8 mouse cellular contexts compared by ENCODE assay signal in genomic region chr14:49066274-49066823, GRCm38 (mm10). TPM values are rescaled to one million over a fixed set of nuclear protein-coding genes. Genes with fewer than 3 reads are reported as not detected.
DNase-seq lines count a peak whose midpoint lies in the region; ATAC-seq and TF ChIP-seq lines count a peak whose summit lies in the region.

TSS of gene Exoc5 (minus strand) at chr14:49066653.

- H3K36me3 ChIP-seq in E14TG2a.4 (ENCODE audit: insufficient read depth, low read length): no peaks in the 10 kb centered on the region
- no peaks in the 10 kb centered on the region for H3K36me3 ChIP-seq in forebrain, embryonic 12.5 days (replicated peaks)
- H3K36me3 ChIP-seq in heart, postnatal 0 days (replicated peaks; ENCODE audit: control insufficient read depth, insufficient read depth, low read length): no peaks in the 10 kb centered on the region
- H3K36me3 ChIP-seq in liver, embryonic 16.5 days (ENCODE audit: control insufficient read depth, insufficient read depth): no peaks in the 10 kb centered on the region
- H3K36me3 ChIP-seq in neural tube, embryonic 13.5 days: no peaks in the 10 kb centered on the region
- no peaks in the 10 kb centered on the region for H3K36me3 ChIP-seq in testis, adult 2 months (ENCODE audit: control insufficient read depth, insufficient read depth, low read length)

- 0 out of 2 replicates have a peak, but pooled peaks have one; percentile 56 for TF ChIP-seq EP300 in heart, postnatal 0 days (IDR thresholded peaks at IDR 0.05; ENCODE audit: low read depth)

- H3K9me3 ChIP-seq in E14TG2a.4 (ENCODE audit: low read length): no peaks in the 10 kb centered on the region
- H3K9me3 ChIP-seq in forebrain, embryonic 12.5 days: no peaks in the 10 kb centered on the region
- no peaks in the 10 kb centered on the region for H3K9me3 ChIP-seq in heart, postnatal 0 days (replicated peaks; ENCODE audit: control insufficient read depth, low read length)
- no peaks in the 10 kb centered on the region for H3K9me3 ChIP-seq in liver, embryonic 16.5 days (replicated peaks; ENCODE audit: control insufficient read depth, low read length)
- no peaks in the 10 kb centered on the region for H3K9me3 ChIP-seq in neural tube, embryonic 13.5 days

- H3K4me1 ChIP-seq in E14TG2a.4 (replicated peaks; ENCODE audit: low read depth, low read length): peaks cover 22% of the 10 kb centered on the region
- H3K4me1 ChIP-seq in forebrain, embryonic 12.5 days: peaks cover 25% of the 10 kb centered on the region
- H3K4me1 ChIP-seq in heart, postnatal 0 days (ENCODE audit: control insufficient read depth, insufficient read depth): peaks cover 18% of the 10 kb centered on the region
- H3K4me1 ChIP-seq in liver, embryonic 16.5 days (ENCODE audit: control insufficient read depth, low read depth, low read length): peaks cover 8% of the 10 kb centered on the region
- peaks cover 24% of the 10 kb centered on the region for H3K4me1 ChIP-seq in neural tube, embryonic 13.5 days (replicated peaks)
- no peaks in the 10 kb centered on the region for H3K4me1 ChIP-seq in testis, adult 2 months (ENCODE audit: control insufficient read depth, insufficient read depth, low read length)

- TF ChIP-seq CTCF in E14TG2a.4 (conservative IDR thresholded peaks at IDR 0.05; ENCODE audit: low read length): no peak
- TF ChIP-seq CTCF in heart, postnatal 0 days (IDR thresholded peaks at IDR 0.05; ENCODE audit: low read depth): no peak
- no peak for TF ChIP-seq CTCF in testis, adult 2 months (IDR thresholded peaks at IDR 0.05; ENCODE audit: control insufficient read depth, insufficient read depth, insufficient replicate concordance, low read depth, low read length)

- H3K4me3 ChIP-seq in E14TG2a.4 (replicated peaks; ENCODE audit: low read length): peak within 1 kb of the TSS; percentile 93
- H3K4me3 ChIP-seq in forebrain, embryonic 12.5 days (replicated peaks): peak within 1 kb of the TSS; percentile 91
- H3K4me3 ChIP-seq in heart, postnatal 0 days (ENCODE audit: low read depth, low read length): peak within 1 kb of the TSS; percentile 99
- peak within 1 kb of the TSS; percentile 98 for H3K4me3 ChIP-seq in liver, embryonic 16.5 days (ENCODE audit: low read depth, low read length)
- peak within 1 kb of the TSS; percentile 91 for H3K4me3 ChIP-seq in neural tube, embryonic 13.5 days
- H3K4me3 ChIP-seq in testis, adult 2 months (ENCODE audit: control insufficient read depth, low read depth, low read length): peak within 1 kb of the TSS; percentile 89

- TF ChIP-seq POLR2A in testis, adult 2 months (IDR thresholded peaks at IDR 0.05; ENCODE audit: control insufficient read depth, low read depth, low read length): peak; percentile 91

- peak within 1 kb of the TSS; percentile 97 for H3K9ac ChIP-seq in forebrain, embryonic 12.5 days
- H3K9ac ChIP-seq in heart, postnatal 0 days (replicated peaks; ENCODE audit: low read depth, low read length): peak within 1 kb of the TSS; percentile 97
- peak within 1 kb of the TSS; percentile 98 for H3K9ac ChIP-seq in liver, embryonic 16.5 days (ENCODE audit: low read depth, low read length)
- H3K9ac ChIP-seq in neural tube, embryonic 13.5 days: peak within 1 kb of the TSS; percentile 98

- peak; percentile 96 for ATAC-seq in forebrain, embryonic 12.5 days (ENCODE audit: low FRiP score)
- ATAC-seq in heart, postnatal 0 days (ENCODE audit: insufficient read depth, low read depth): peak; percentile 97
- ATAC-seq in liver, embryonic 16.5 days (ENCODE audit: low read depth): peak; percentile 96
- ATAC-seq in neural tube, embryonic 13.5 days (ENCODE audit: low read depth): peak; percentile 96

- peak within 1 kb of the TSS; percentile 99 for H3K27ac ChIP-seq in forebrain, embryonic 12.5 days
- H3K27ac ChIP-seq in heart, postnatal 0 days (ENCODE audit: low read depth): peak within 1 kb of the TSS; percentile 100
- H3K27ac ChIP-seq in liver, embryonic 16.5 days (ENCODE audit: low read length): peak within 1 kb of the TSS; percentile 99
- H3K27ac ChIP-seq in neural tube, embryonic 13.5 days (replicated peaks): peak within 1 kb of the TSS; percentile 99
- H3K27ac ChIP-seq in testis, adult 2 months (ENCODE audit: control insufficient read depth, insufficient read depth, low read depth, low read length): peak within 1 kb of the TSS; percentile 87

- under 1% methylated on average over 53 of the region's 53 CpGs for WGBS in forebrain, embryonic 12.5 days
- under 1% methylated on average over 45 of the region's 53 CpGs for WGBS in heart, postnatal 0 days
- under 1% methylated on average over 51 of the region's 53 CpGs for WGBS in liver, embryonic 16.5 days (ENCODE audit: insufficient replicate concordance)
- WGBS in neural tube, embryonic 13.5 days: under 1% methylated on average over 53 of the region's 53 CpGs

- H3K27me3 ChIP-seq in E14TG2a.4 (ENCODE audit: insufficient read depth, low read length): no peaks in the 10 kb centered on the region
- H3K27me3 ChIP-seq in forebrain, embryonic 12.5 days: no peaks in the 10 kb centered on the region
- H3K27me3 ChIP-seq in heart, postnatal 0 days (ENCODE audit: control insufficient read depth, insufficient read depth, low read length): no peaks in the 10 kb centered on the region
- no peaks in the 10 kb centered on the region for H3K27me3 ChIP-seq in liver, embryonic 16.5 days (ENCODE audit: control insufficient read depth, insufficient read depth, low read depth, low read length)
- no peaks in the 10 kb centered on the region for H3K27me3 ChIP-seq in neural tube, embryonic 13.5 days
- no peaks in the 10 kb centered on the region for H3K27me3 ChIP-seq in testis, adult 2 months (ENCODE audit: control insufficient read depth, insufficient read depth, low read length)

- DNase-seq in c-Kit-positive CD71-positive TER-119-positive erythroid progenitor cells, embryonic 14.5 days (ENCODE audit: low spot score): peak; percentile 89
- peak; percentile 91 for DNase-seq in heart, postnatal 0 days (ENCODE audit: low spot score)
- peak; percentile 98 to 99 for DNase-seq in kidney, postnatal 4 days

- H3K4me2 ChIP-seq in forebrain, embryonic 12.5 days: peak within 1 kb of the TSS; percentile 59
- H3K4me2 ChIP-seq in heart, postnatal 0 days (ENCODE audit: low read depth, low read length): peak within 1 kb of the TSS; percentile 87
- H3K4me2 ChIP-seq in liver, embryonic 16.5 days (ENCODE audit: low read depth, low read length): peak within 1 kb of the TSS; percentile 80
- H3K4me2 ChIP-seq in neural tube, embryonic 13.5 days: peak within 1 kb of the TSS; percentile 73

RNA-seq across cellular contexts. Expression of gene Exoc5, which starts in this region (rescaled TPM):
- polyA plus RNA-seq in forebrain, embryonic 12.5 days (2016; fragmentation: Nextera tagmentation; extraction: Ambion mirVana): 92.7 and 94.0 TPM in 2 replicates
- total RNA-seq in heart, postnatal 0 days (2014; rRNA removed; ENCODE audit: low replicate concordance): 35.0 and 37.7 TPM in 2 replicates
- polyA plus RNA-seq in heart, postnatal 0 days (2015; fragmentation: Nextera tagmentation; extraction: Ambion mirVana): 19.9 and 22.9 TPM in 2 replicates
- 16.9 and 17.6 TPM in 2 replicates for polyA plus RNA-seq in liver, embryonic 16.5 days (2015; fragmentation: Nextera tagmentation; extraction: Ambion mirVana)
- 71.6 and 76.4 TPM in 2 replicates for polyA plus RNA-seq in neural tube, embryonic 13.5 days (2015; fragmentation: Nextera tagmentation; extraction: Ambion mirVana)
- 3.6 and 4.1 TPM in 2 replicates for polyA plus RNA-seq in testis, adult 2 months (2012; rRNA removed)

Comparison
In these comparisons a context has a peak if more than half of its experiments do, and no peak if none do; other contexts are left out.
1. Peak in every context shown above with its lines: DNase-seq, ATAC-seq, H3K4me3 ChIP-seq and H3K27ac ChIP-seq.